Mouse (Mus musculus) granulocyte monocyte progenitor cell, adult 5-6 weeks (primary cell): ENCODE data around the gene Padi3. TPM values are rescaled to one million over a fixed set of nuclear protein-coding genes. Genes with fewer than 3 reads are reported as not detected.

Experiments used
- ATAC-seq: replicated peaks from 2 replicates; pipeline ENCODE4 v1.8.0; 2016; ENCODE audit warnings: mild to moderate bottlenecking, moderate TSS enrichment, inconsistent platforms; ENCODE audit not compliant: poor library complexity, severe bottlenecking
- total RNA-seq, 2 experiments: library from RNA; stranded (forward) in 1 of 2; stranded (reverse) in 1 of 2; fragments of 200-712, 200-1000 nt in 1 of 2; fragments of >200 nt in 1 of 2; fragmentation: Nextera tagmentation in 1 of 2; gene quantifications; 2 replicates each; pipeline ENCODE4 v1.2.3; 2014 to 2017

Gene Padi3
- total RNA-seq, 2 experiments from 2014 or later: 0.19 TPM; not detected in 1

GRCm38 (mm10) chr4:140740655-140741054 lies 69.8 kb downstream of the Padi3 start:
- peak; percentile 65 for ATAC-seq

Other genes starting within 250 kb of the Padi3 start
- gene Arhgef10l, start 144.6 kb downstream of the Padi3 start, total RNA-seq (2014; fragmentation: Nextera tagmentation): 4.2 and 6.0 TPM in 2 replicates
- 6.9 and 7.2 TPM in 2 replicates for gene Arhgef10l, start 144.6 kb downstream of the Padi3 start, total RNA-seq (2017)
- gene Rcc2, start 110.1 kb downstream of the Padi3 start, total RNA-seq (2014; fragmentation: Nextera tagmentation): 150 and 183 TPM in 2 replicates
- gene Rcc2, start 110.1 kb downstream of the Padi3 start, total RNA-seq (2017): 146 and 176 TPM in 2 replicates
- gene Padi6, start 68.0 kb downstream of the Padi3 start, total RNA-seq (2014; fragmentation: Nextera tagmentation): not detected in 2 replicates
- gene Padi6, start 68.0 kb downstream of the Padi3 start, total RNA-seq (2017): not detected in 2 replicates
- gene Padi4, start 36.4 kb downstream of the Padi3 start, total RNA-seq (2014; fragmentation: Nextera tagmentation): 2.8 and 7.9 TPM in 2 replicates
- 5.1 and 6.4 TPM in 2 replicates for gene Padi4, start 36.4 kb downstream of the Padi3 start, total RNA-seq (2017)
- not detected in 2 replicates for gene Padi1, start 35.1 kb upstream of the Padi3 start, total RNA-seq (2014; fragmentation: Nextera tagmentation)
- not detected in 2 replicates for gene Padi1, start 35.1 kb upstream of the Padi3 start, total RNA-seq (2017)
- gene Padi2, start 95.7 kb upstream of the Padi3 start, total RNA-seq (2014; fragmentation: Nextera tagmentation): 13.1 TPM in 2 replicates
- 4.0 and 6.6 TPM in 2 replicates for gene Padi2, start 95.7 kb upstream of the Padi3 start, total RNA-seq (2017)
- 143 and 167 TPM in 2 replicates for gene Sdhb, start 150.6 kb upstream of the Padi3 start, total RNA-seq (2014; fragmentation: Nextera tagmentation)
- gene Sdhb, start 150.6 kb upstream of the Padi3 start, total RNA-seq (2017): 116 and 142 TPM in 2 replicates
- gene Atp13a2, start 176.2 kb upstream of the Padi3 start, total RNA-seq (2014; fragmentation: Nextera tagmentation): 30.0 and 30.5 TPM in 2 replicates
- gene Atp13a2, start 176.2 kb upstream of the Padi3 start, total RNA-seq (2017): 14.5 and 23.6 TPM in 2 replicates
- not detected in 2 replicates for gene Mfap2, start 199.8 kb upstream of the Padi3 start, total RNA-seq (2014; fragmentation: Nextera tagmentation)
- not detected in 2 replicates for gene Mfap2, start 199.8 kb upstream of the Padi3 start, total RNA-seq (2017)
- gene Crocc, start 249.9 kb upstream of the Padi3 start, total RNA-seq (2014; fragmentation: Nextera tagmentation): 6.4 and 8.0 TPM in 2 replicates
- gene Crocc, start 249.9 kb upstream of the Padi3 start, total RNA-seq (2017): 6.5 and 7.0 TPM in 2 replicates